Mouse (Mus musculus) intestine, embryonic 16.5 days (tissue): ENCODE data around the gene Olfr63. TPM values are rescaled to one million over a fixed set of nuclear protein-coding genes. Genes with fewer than 3 reads are reported as not detected.

ENCODE experiments used
- polyA plus RNA-seq: library from polyadenylated mRNA; unstranded; fragments of >200 nt; fragmentation: Nextera tagmentation; extraction: Ambion mirVana; gene quantifications from 2 replicates; pipeline ENCODE4 v1.2.1, GENCODE M21; 2015

Olfr63 gene
- polyA plus RNA-seq, 1 experiment from 2014 or later, result not detected

Other genes starting within 250 kb of the Olfr63 start
- 8.4 and 8.9 TPM in 2 replicates for gene Zfp763, start 231.3 kb upstream of the Olfr63 start, polyA plus RNA-seq
- not detected in 2 replicates for gene 4921501E09Rik, start 196.6 kb upstream of the Olfr63 start, polyA plus RNA-seq
- 5.1 and 5.2 TPM in 2 replicates for gene Zfp563, start 175.4 kb upstream of the Olfr63 start, polyA plus RNA-seq
- not detected in 2 replicates for gene Morc2b, start 125.0 kb upstream of the Olfr63 start, polyA plus RNA-seq
- not detected in 2 replicates for gene Olfr55, start 96.2 kb upstream of the Olfr63 start, polyA plus RNA-seq
- gene Olfr239, start 73.4 kb upstream of the Olfr63 start, polyA plus RNA-seq, result not detected in 2 replicates
- gene Olfr1564, start 43.0 kb upstream of the Olfr63 start, polyA plus RNA-seq, result not detected in 2 replicates
- gene Zfp955a, start 9.5 kb upstream of the Olfr63 start, polyA plus RNA-seq, result 11.0 and 11.4 TPM in 2 replicates
- gene Zfp955b, start 24.9 kb downstream of the Olfr63 start, polyA plus RNA-seq, result 7.4 and 8.9 TPM in 2 replicates
- 5.6 and 6.0 TPM in 2 replicates for gene Zfp81, start 94.2 kb downstream of the Olfr63 start, polyA plus RNA-seq
- 8.3 and 9.5 TPM in 2 replicates for gene Zfp101, start 130.0 kb downstream of the Olfr63 start, polyA plus RNA-seq
- gene Actl9, start 168.2 kb downstream of the Olfr63 start, polyA plus RNA-seq, result not detected in 2 replicates